Mouse (Mus musculus): Measurements from ENCODE around the gene Nipal3. TPM values are rescaled to one million over a fixed set of nuclear protein-coding genes. Genes with fewer than 3 reads are reported as not detected.

Gene Nipal3
- total and polyA plus RNA-seq, 3 experiments, result 16.0 to 24.6 (median 21.6) TPM

Small RNA genes within 50 kb of the gene (microRNA-seq; reads per million reads assigned to microRNA genes)
- gene Gm25317, result 0 reads per million in 2 experiments
- 139 to 233 reads per million in 2 experiments for gene Mir700

Other genes with a start within 250 kb of the Nipal3 start
- gene Clic4, start 222.2 kb downstream of the Nipal3 start, total RNA-seq (2021), result 100 to 1,000 TPM in 1 of 2 experiments, 10 to 100 TPM in 1; 80.4 to 120 TPM
- 42.2 and 42.7 TPM in 2 replicates for gene Clic4, start 222.2 kb downstream of the Nipal3 start, polyA plus RNA-seq (2012; rRNA removed)
- gene Srrm1, start 141.7 kb downstream of the Nipal3 start, total RNA-seq (2021), result 100 to 1,000 TPM; 107 to 122 TPM
- gene Srrm1, start 141.7 kb downstream of the Nipal3 start, polyA plus RNA-seq (2012; rRNA removed), result 19.4 and 23.2 TPM in 2 replicates
- gene Ncmap, start 96.8 kb downstream of the Nipal3 start, total RNA-seq (2021), result under 1 TPM in 1 of 2 experiments, not detected in 1; 0.28 TPM
- gene Ncmap, start 96.8 kb downstream of the Nipal3 start, polyA plus RNA-seq (2012; rRNA removed), result 0.15 and 3.2 TPM in 2 replicates
- gene Rcan3, start 61.2 kb downstream of the Nipal3 start, total RNA-seq (2021), result 10 to 100 TPM; 12.1 to 24.4 TPM
- 13.1 and 15.7 TPM in 2 replicates for gene Rcan3, start 61.2 kb downstream of the Nipal3 start, polyA plus RNA-seq (2012; rRNA removed)
- gene Stpg1, start 248 bp downstream of the Nipal3 start, total RNA-seq (2021), result under 1 TPM; 0.32 to 0.41 TPM
- 0.35 and 0.65 TPM in 2 replicates for gene Stpg1, start 248 bp downstream of the Nipal3 start, polyA plus RNA-seq (2012; rRNA removed)
- under 1 TPM in 1 of 2 experiments, not detected in 1; 0.10 TPM for gene Grhl3, start 78.6 kb upstream of the Nipal3 start, total RNA-seq (2021)
- not detected in 2 replicates for gene Grhl3, start 78.6 kb upstream of the Nipal3 start, polyA plus RNA-seq (2012; rRNA removed)
- under 1 TPM in 1 of 2 experiments, not detected in 1; 0.45 TPM for gene Ifnlr1, start 191.2 kb upstream of the Nipal3 start, total RNA-seq (2021)
- gene Ifnlr1, start 191.2 kb upstream of the Nipal3 start, polyA plus RNA-seq (2012; rRNA removed), result 0.04 and 0.08 TPM in 2 replicates
- under 1 TPM; 0.43 to 0.59 TPM for gene Il22ra1, start 233.1 kb upstream of the Nipal3 start, total RNA-seq (2021)
- 1.2 and 1.4 TPM in 2 replicates for gene Il22ra1, start 233.1 kb upstream of the Nipal3 start, polyA plus RNA-seq (2012; rRNA removed)